Mouse (Mus musculus): ENCODE measurements around the gene Taf8.

The Taf8 gene

GRCm38 (mm10) chr17:47501946-47502706 lies at the start of gene Taf8:
Gene Taf8, minus strand, starts transcription at chr17:47502292.
- DNase-seq (ENCODE audit: low spot score in 2 of 2), result peak; percentile 97 to 99

- DNase-seq (ENCODE audit: low spot score in 2 of 2), result no peak
Observed at GRCm38 (mm10) chr17:47551049-47551448, 49.0 kb upstream of the Taf8 start.

- no peak for DNase-seq (ENCODE audit: low spot score in 2 of 2)
Observed at GRCm38 (mm10) chr17:47545861-47546331, 43.8 kb upstream of the Taf8 start.

- no peak for DNase-seq (ENCODE audit: low spot score in 2 of 2)
Observed at GRCm38 (mm10) chr17:47545154-47545553, 43.1 kb upstream of the Taf8 start.

DNA sequence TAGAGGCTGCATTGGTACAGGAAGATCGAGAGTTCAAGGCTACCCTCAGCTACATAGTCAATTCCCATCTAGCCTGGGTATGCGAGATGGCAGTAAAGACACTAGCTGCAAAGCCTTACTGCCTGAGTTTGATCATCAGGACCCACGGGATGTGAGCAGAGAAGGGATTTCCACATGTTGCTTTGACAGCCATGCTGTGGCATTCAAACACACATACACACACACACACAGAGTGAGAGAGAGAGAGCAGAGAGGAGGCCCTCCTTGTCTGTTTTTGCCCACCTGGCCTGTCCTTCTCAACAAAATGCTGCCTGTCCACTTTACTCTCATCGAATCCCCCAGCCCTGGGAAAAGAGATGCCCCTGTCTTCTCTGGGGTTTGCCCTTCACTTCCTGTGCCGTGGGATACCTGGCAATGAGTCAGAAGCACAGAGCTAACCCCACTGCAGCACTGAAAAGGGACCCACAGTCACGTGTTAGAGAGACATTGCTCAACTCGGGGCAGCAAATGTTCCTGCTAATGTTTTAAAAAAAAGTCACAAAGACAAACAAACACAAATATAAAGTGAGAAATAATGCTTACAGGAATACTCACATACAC lies 41.1 kb upstream of the Taf8 start:
- no peak for DNase-seq (ENCODE audit: low spot score in 2 of 2)

GRCm38 (mm10) chr17:47542061-47542460 lies 40.0 kb upstream of the Taf8 start:
- DNase-seq (ENCODE audit: low spot score in 2 of 2), result peak in 1 of 2 experiments; percentile 58

DNA sequence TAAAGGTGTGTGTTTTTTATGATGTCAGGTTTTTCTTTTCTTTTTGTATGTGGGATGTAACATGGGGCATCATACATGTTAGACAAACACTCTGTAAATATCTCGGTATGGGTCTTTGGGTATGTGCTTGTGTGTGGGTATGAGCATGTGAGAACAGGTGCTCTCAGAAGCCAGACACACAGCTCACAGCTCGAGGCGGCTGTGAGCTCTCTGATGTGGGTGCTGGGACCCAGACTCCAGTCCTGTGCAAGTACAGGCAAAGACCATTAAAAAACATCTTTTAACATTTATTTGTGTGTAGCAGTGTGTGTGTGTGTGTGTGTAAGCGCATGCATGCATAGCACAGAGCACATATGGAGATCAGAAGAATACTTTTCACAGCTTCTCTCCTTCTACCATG lies 37.0 kb upstream of the Taf8 start:
- no peak for DNase-seq (ENCODE audit: low spot score in 2 of 2)

- no peak for DNase-seq (ENCODE audit: low spot score in 2 of 2)
Observed at GRCm38 (mm10) chr17:47538049-47538448, 36.0 kb upstream of the Taf8 start.

DNA sequence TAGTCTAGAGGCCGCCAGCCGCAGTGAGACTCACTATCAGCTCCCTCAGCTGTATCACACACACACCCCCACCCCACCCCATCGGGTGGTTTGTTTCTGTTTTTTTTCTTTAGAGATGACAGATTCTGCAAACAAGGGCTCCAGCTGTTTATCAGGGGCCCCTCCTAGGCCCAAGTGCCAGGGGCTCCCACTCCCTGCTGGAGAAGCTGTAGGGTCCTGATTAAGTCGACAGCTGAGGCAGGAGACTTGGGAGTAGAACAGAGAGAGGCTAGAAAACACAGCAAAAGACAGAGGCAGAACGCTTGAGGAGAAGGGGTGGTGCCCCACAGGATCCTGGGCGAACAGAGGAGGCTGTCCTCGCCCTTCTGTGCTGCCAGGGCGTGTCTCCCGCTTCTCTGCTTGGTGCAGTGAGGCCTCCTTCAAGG lies 33.7 kb upstream of the Taf8 start:
- peak; percentile 73 to 83 for DNase-seq (ENCODE audit: low spot score in 2 of 2)

GRCm38 (mm10) chr17:47533691-47534090 lies 31.6 kb upstream of the Taf8 start:
- no peak for DNase-seq (ENCODE audit: low spot score in 2 of 2)

DNA sequence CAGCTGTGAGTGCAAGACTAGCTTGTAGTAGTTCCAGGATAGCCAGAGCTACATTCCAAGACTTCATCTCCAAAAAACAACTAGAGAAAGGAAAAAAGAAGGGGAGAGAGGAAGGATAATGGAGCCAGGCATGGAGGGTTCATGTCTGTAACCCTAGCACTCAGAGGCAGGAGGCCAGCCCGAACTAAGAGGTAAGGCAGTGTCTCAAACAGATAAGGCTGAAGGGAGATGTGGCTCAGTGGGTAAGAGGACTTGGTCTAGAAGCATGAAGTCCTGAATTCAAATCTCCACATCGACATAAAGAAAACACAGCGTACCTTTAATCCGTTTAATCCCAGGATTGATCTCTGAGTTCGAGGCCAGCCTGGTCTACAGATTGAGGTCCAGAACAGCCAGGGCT lies 30.3 kb upstream of the Taf8 start:
- DNase-seq (ENCODE audit: low spot score in 2 of 2), result no peak

DNA sequence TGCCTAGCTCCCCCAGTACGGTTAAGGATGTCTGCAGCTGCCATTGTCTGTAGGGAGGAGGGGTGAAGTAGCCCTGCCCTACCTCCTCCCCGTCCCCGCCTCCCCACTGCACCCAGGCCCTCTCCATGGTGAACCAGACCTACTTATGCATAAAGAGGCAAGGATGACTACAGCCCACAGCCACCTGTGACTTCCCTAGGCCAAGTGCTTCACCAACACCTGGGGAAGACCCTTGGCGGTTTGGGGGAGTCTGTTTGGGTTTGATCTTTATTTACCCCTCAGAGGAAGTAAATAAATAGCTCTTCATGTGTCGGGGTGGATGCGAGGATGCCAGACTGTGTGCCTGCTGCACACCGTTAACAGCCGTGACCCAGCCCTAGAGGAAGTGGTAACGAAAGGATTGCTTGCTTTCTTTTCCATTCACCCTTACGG lies 29.3 kb upstream of the Taf8 start:
- peak in 1 of 2 experiments; percentile 58 for DNase-seq (ENCODE audit: low spot score in 2 of 2)

DNA sequence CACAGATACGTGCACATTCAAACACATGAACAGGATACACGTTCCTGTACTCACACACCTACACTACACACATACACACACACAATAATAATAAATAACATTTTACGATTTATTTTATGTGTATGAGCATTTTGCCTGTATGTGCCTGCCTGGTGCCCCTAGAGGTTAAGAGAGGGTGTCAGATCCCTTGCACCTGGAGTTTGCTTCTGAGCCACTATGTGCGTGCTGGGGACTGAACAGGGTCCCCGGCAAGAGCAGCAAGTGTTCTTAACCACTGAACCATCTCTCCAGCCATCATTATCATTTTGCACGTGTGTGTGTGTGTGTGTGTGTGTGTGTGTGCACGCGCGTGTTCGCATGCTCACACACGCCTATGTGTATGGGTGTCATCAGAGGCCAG lies 27.5 kb upstream of the Taf8 start:
- DNase-seq (ENCODE audit: low spot score in 2 of 2), result no peak

DNA sequence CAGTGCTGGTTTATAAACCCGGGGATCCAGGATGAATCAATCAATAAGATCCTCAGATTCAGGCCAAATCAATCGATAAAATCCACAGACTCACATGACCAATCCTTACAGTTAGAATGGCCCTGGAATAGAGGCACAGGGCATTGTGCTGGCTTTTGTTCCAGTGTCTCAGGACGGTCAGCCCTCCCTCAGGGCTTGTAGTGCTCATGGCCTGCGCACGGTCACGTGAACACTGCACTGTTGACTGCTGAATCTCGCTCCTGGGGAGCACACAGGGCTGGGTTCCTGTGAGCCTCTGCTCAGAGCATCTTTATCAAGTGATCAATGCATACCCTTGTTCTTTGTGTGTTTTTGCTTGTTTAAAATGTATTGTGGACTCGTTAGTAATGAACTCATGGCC lies 26.8 kb upstream of the Taf8 start:
- DNase-seq (ENCODE audit: low spot score in 2 of 2), result no peak

- DNase-seq (ENCODE audit: low spot score in 2 of 2), result no peak
Observed at GRCm38 (mm10) chr17:47527581-47528300, 25.6 kb upstream of the Taf8 start.

DNA sequence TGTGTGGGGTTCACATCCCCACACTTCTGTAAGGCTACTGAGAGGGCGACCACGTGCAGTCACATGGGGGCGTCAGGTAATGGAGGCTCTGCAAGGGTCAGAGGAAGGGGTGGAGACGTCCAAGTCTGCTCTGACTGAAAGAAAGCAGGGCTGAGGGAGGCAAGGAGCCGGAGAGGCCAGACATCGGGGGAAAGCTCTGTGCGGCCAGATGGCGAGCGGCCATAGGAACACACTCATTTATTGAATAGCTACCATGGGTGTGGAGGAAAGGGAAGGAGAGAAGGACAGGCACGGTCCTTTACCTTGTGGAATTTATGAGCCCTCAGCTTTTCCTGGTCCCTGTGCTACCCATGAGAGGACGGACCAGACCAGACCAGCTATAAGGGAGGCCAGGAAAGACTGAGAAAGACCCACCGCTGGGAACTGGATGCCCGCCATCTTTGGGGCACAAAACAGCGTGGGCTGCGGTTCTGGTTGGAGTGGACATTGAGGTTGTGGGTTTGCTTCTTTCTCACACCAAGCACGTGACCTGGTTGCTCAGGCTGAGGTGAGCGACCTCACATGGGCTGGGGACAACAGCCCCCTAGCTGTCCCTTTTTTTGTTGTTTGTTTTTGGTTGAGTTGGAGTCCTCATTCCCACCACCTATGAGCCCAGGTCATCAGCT lies 24.9 kb upstream of the Taf8 start:
- no peak for DNase-seq (ENCODE audit: low spot score in 2 of 2)

DNA sequence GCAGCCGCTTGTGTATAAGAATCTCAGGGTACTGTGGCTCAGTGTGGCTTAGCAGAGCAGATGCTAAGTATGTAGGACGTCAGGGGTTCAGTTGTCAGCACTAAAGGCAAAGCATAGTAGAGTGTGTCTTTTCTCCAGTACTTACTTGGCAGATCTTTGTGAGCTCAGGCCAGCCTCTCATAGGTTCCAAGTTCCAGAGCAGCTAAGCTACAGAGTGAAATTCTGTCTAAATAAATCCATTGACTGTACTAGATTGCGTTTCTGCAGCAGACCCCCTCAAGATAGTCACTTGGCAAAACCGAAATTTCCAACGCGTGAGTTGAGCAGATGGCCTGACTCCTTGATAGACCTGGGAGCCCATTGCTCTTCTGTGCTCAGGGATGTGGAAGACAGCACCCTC lies 22.9 kb upstream of the Taf8 start:
- no peak for DNase-seq (ENCODE audit: low spot score in 2 of 2)

DNA sequence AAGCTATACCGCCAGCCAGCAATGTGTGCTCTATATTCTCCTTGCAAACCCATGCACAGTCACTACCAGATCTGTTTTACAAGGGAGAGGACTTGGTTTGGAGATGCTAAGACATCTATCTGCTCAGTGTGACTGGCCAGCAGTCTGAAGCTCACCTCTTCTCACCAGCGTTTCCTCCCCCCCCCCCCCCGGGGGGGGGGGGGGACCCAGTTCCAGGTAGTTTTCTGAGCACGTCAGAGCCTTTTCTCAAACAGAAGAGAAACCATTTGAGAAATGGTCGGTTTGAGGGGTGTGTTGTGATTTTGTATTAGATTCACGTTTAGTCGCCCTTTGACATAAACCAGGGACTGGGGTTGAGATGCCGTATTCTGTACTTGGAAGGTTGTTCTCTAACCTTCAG lies 22.0 kb upstream of the Taf8 start:
- DNase-seq (ENCODE audit: low spot score in 2 of 2), result no peak

DNA sequence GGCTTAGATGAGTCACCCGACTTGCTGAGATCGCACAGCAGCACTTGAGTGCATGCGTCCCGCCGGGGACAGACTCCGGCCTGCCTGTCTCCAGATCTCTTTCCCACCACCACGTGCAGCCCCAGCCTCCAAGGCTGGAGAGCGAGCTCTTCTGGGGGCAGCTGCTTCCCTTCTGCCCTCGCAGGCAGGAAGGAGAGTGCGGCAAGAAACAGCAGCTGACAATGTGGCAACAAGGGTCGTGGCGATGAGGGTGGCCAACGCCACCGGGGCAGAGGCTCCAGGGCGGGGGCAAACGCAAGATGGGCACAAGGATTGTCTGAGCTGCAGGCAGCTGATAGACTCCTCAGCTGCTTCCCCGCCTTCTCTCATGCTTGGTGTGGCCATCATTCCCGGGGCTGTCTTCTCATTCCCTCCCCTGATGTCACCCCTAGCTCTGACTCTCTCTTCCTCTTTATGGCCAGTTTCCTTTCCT lies 21.2 kb upstream of the Taf8 start:
- peak; percentile 79 to 80 for DNase-seq (ENCODE audit: low spot score in 2 of 2)

- peak; percentile 50 to 65 for DNase-seq (ENCODE audit: low spot score in 2 of 2)
Observed at GRCm38 (mm10) chr17:47522536-47522935, 20.4 kb upstream of the Taf8 start.

- peak; percentile 75 to 82 for DNase-seq (ENCODE audit: low spot score in 2 of 2)
Observed at GRCm38 (mm10) chr17:47521551-47522258, 19.6 kb upstream of the Taf8 start.

All from spleen, postnatal 10 days (tissue).